Mouse (Mus musculus): ENCODE measurements around the gene Gsta3. TPM values are rescaled to one million over a fixed set of nuclear protein-coding genes. Genes with fewer than 3 reads are reported as not detected.
"Not testable (repeated sequence)": the region's sequence is repeated elsewhere in the genome, so short reads cannot be mapped to it uniquely, and the experiment has no call there.

Gene Gsta3
- 0.14 and 0.32 TPM in 2 replicates for polyA plus RNA-seq (2016; fragmentation: Nextera tagmentation; extraction: Ambion mirVana)

DNA sequence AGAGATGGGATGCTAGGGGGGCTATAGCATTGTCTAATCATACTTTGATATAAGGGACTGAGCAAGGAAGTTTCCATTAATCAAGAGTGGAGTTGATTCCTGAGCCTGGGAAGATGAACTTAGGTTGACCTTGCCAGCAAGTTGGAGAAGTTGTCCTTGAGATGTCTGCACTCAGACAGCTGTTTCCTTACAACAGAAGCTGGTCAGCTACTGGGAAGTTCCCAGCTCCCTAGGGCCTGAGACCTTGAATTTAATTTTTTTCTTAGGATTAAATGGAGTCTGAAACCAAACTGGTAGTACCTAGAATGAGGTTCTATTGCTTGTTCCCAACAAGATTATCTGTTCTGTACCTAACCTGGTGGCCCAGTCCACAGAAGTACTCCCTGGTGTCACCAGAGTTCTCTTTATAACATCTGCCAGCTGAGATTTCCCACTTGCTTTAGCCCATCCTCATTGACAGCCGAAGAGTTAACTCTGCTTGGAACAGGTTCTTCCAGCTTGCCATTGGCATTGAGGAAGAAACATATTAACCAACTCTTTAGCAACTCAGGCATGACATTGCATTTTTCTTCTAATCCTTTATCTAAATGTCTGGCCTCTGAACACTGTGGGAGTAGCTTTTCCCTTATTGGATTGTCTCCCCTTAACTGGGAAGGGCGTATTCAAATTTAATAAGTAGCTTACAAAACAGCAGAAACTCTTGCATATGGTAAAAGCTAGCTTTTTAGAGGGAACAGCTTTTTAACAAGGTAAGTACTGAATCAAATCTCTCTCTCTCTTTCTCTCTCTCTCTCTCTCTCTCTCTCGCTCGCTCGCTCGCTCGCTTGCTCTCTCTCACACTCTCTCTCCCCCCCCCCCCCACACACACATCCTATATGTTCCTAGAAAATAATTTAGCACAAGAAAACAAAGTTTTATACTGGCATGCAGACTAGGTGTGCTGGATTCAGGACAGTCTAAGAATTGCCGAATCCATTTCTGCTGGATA is at the start of gene Gsta3:
Gene Gsta3 (plus strand): TSS at position 679 of the 988 bp plus-strand sequence.
- Histone ChIP-seq H3K27ac (no peak within 1 kb of the TSS), H3K9ac (no peak within 1 kb of the TSS), H3K36me3 (no peaks in the 10 kb centered on the region), H3K4me1 (no peaks in the 10 kb centered on the region), H3K4me2 (replicated peaks) (no peak within 1 kb of the TSS), H3K9me3 (no peaks in the 10 kb centered on the region), H3K4me3 (no peak within 1 kb of the TSS), H3K27me3 (replicated peaks) (no peaks in the 10 kb centered on the region)
- ATAC-seq (ENCODE audit: low FRiP score, low read depth) = no peak
- 88% methylated on average over 8 of the region's 8 CpGs for WGBS

DNA sequence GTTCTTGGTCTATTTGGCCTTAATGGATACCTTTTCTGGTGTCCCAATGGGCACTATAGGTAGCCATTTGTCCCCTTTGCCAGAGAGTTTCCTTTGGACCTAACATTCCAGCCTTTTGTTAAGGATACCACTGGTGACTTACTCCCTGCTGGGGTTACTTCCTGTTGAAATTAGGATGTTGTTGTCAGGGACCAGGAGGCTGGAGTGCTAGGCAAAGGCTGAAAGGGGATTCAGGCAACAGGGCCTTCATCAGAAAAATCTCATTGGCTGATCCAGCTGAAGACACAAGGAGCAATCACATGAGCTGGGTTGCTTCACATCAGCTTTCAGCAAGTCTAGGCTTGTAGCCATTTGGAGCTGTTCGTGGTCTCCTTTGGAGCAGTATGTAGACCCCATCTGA is 34.1 kb upstream of the Gsta3 start:
- H3K4me1 ChIP-seq = no peaks in the 10 kb centered on the region
- no peaks in the 10 kb centered on the region for H3K9me3 ChIP-seq
- ATAC-seq (ENCODE audit: low FRiP score, low read depth) = no peak
- H3K36me3 ChIP-seq = no peaks in the 10 kb centered on the region
- no peak overlapping the region for H3K4me3 ChIP-seq
- 90% methylated on average over 1 of the region's 1 CpGs for WGBS
- H3K4me2 ChIP-seq (replicated peaks) = no peak overlapping the region
- H3K9ac ChIP-seq = no peak overlapping the region
- H3K27ac ChIP-seq = no peak overlapping the region
- H3K27me3 ChIP-seq (replicated peaks) = no peaks in the 10 kb centered on the region

DNA sequence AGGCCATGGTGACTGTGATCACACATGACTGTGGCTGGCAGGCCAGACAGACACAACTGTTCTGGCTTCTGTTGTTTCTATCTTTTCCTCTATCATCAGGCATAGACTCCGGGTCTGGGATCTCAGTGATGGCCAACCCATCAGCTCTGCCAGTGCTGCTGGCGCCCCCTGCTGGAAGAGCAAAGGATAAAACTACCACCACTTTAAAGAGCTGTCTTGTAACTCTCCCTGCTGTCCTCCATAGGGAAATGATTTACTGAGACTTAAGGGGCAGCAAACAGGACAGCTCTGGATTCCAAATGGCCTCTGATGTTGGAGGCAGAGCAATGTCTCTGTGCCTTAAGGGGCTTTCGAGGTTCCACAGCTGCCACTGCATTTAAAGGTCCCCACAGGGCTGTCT is 26.9 kb upstream of the Gsta3 start:
- not testable (repeated sequence) for H3K9me3 ChIP-seq; H3K4me1 ChIP-seq; H3K9ac ChIP-seq; H3K27me3 ChIP-seq (replicated peaks); H3K27ac ChIP-seq; H3K36me3 ChIP-seq; H3K4me3 ChIP-seq; H3K4me2 ChIP-seq (replicated peaks)
- peak; percentile 10; the same call in 1 of the 2 replicates for ATAC-seq (ENCODE audit: low FRiP score, low read depth)
- 26% methylated on average over 3 of the region's 3 CpGs for WGBS

DNA sequence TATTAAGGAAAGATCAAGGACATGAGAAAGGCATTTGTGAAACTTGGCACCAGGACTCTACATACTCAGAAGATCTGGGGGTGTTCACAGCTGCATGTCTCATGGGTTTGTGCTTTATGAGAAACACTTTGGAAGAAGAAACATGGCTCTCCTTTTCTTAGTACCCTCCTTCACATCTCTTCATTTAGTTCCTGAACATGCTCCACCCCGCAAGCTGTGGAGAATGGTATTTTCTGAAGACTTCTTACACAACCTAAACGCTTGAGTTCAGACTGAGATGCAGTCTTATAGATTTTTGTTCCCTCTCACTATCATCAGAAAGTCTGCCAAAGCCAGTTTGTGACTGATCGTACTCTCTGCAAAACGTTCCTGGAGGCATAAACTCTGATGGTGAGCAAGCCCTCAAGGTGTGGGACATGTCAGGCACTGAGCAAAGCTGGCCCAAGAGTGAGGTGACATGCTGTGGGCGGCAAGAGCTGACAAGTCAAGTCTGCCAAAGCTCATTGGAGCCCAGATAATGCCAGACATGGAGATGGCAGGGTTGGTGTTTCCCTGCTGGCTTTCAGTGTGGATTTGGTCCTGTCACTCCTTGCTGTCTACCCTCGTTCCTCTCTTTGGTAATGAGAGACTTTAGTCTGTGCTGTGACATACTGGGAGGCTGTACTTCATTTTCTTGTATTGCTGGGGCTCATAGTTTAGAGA is 26.2 kb upstream of the Gsta3 start:
- not testable (repeated sequence) for H3K9me3 ChIP-seq; H3K4me3 ChIP-seq; H3K27ac ChIP-seq; H3K36me3 ChIP-seq; ATAC-seq (ENCODE audit: low FRiP score, low read depth); H3K27me3 ChIP-seq (replicated peaks); H3K9ac ChIP-seq; H3K4me1 ChIP-seq; H3K4me2 ChIP-seq (replicated peaks)
- WGBS = 82% methylated on average over 6 of the region's 6 CpGs

DNA sequence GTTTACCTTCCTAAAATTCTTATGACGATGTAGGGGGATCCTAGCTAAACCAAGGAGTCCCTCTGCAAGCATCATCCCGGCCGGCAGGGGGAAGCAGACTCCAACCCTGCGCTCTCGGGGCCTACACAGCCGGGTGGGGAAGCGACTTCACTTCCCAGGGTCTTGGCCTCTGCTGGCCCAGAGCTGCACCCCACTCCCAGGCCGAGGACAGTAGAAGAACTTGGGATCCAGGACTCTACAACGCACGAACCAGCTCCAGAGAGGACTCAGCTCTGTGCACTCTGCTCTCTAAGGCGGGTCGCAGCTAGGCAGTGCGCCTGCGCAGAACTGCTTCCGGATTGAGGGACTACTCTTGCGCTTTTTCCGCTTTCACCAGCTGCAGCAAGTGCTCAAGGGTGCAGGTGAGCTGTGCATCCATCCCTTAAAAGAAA is 21.9 kb upstream of the Gsta3 start, which contains the start of gene Tmem14a:
Gene Tmem14a (plus strand): TSS at position 87 of the 431 bp plus-strand sequence.
- Histone ChIP-seq H3K4me1 (peaks cover 5% of the 10 kb centered on the region; the same call in 1 of the 2 replicates), H3K27ac (no peak within 1 kb of the TSS), H3K4me2 (replicated peaks) (peak within 1 kb of the TSS; percentile 69), H3K4me3 (peak within 1 kb of the TSS; percentile 60), H3K27me3 (replicated peaks) (no peaks in the 10 kb centered on the region), H3K9me3 (no peaks in the 10 kb centered on the region), H3K36me3 (no peaks in the 10 kb centered on the region), H3K9ac (peak within 1 kb of the TSS; percentile 73)
- WGBS = under 1% methylated on average over 17 of the region's 17 CpGs
- ATAC-seq (ENCODE audit: low FRiP score, low read depth) = peak; percentile 94

DNA sequence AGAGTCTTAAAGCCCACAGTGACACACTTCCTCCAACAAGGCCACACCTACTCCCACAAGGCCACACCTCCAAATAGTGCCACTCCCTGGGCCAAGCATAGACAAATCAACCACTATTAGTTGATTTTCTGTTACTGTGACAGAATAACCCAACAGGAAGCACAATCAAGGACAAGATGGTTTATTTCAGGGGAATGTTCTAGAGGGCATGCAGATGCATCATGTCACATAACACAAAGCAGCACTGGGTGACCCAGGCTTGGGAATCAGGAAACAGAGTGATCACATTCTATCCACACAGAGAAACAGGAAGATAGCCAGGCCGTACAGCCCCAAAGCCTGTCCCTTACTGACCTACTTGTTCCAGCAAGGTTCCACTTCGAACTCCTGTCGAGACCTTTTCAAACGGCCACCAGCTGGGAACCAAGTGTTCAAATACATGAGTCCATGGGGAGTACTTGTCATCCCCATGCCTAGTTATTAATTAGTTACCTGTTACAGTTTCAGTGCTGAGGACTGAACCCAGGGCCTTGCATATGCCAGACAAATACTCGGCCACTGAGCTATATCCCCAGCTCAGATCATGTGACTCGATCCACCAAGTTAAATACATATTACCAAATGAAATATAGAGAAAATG is 12.5 kb upstream of the Gsta3 start:
- WGBS = 89% methylated on average over 6 of the region's 6 CpGs
- Histone ChIP-seq H3K27me3 (replicated peaks) (no peaks in the 10 kb centered on the region), H3K36me3 (no peaks in the 10 kb centered on the region), H3K27ac (no peak overlapping the region), H3K9me3 (no peaks in the 10 kb centered on the region), H3K9ac (no peak overlapping the region), H3K4me1 (no peaks in the 10 kb centered on the region), H3K4me2 (replicated peaks) (no peak overlapping the region), H3K4me3 (no peak overlapping the region)
- ATAC-seq (ENCODE audit: low FRiP score, low read depth) = no peak

DNA sequence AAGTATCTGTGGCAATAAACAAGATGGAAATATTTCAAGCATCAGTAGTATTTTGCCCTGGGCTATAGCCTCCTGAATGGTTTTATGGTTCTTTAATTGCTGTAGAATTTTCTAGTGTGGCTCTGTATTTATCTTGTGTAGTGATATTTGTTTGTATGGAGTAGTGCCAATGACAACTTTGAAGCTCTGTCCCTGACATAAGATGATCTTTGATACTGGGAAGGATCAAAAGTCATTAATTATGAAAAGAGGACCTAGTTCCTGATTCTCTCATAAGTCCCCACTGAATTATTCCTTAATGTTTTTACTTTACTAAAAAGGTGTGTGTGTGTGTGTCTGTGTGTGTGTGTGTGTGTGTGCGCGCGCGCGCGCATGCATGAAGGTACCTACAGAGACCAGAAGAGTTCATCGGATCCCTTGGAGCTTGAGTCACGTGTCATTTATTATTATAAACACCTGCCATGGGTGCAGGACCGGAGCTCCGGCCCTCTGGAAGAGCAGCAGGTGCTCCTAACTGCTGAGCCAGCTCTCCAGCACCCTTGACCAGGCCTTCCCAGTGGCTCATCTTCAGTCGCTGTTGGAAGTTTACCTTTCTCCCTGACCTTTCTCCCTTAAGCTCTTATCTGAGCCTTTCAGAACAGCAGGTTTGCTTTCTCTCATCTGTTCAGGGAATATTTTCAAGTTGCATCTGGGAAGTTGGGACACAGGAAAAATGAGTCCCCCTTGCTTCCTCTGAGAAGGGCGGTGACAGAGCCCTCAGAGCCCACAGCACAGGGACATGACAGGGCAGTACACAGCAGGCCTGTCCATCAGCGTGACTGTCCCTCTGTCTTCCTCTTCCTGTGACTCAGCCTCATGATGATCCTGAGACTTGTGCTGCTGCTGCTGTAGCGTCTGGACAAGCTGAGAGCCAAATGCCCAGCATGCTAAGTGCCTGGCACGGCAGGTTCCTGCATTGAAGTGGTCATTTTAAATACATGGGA is 11.4 kb upstream of the Gsta3 start:
- not testable (repeated sequence) for H3K9ac ChIP-seq; H3K4me3 ChIP-seq; H3K4me2 ChIP-seq (replicated peaks); H3K27me3 ChIP-seq (replicated peaks); H3K4me1 ChIP-seq; H3K9me3 ChIP-seq; H3K27ac ChIP-seq; ATAC-seq (ENCODE audit: low FRiP score, low read depth); H3K36me3 ChIP-seq
- WGBS = 81% methylated on average over 15 of the region's 15 CpGs

DNA sequence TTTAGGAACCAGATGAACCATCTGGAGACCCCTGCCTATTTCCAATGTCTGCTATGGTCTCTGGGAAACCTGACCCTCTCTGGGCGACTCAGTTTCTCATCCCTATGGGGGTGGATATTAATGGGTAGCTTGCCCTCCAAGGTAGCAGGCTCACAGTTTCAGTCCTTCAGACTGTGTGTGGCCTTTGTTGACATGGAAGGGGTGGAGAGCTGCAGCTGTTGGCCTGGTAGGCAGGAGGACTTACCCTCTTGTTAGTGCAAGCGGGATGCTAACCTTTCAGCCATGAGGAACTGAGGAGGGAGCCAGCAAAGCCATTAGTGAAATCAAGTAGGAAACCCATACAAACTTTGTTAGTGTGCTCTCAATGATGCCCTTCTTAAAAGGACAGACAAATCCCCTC is 10.0 kb upstream of the Gsta3 start:
- no peaks in the 10 kb centered on the region for H3K4me1 ChIP-seq
- H3K27me3 ChIP-seq (replicated peaks) = no peaks in the 10 kb centered on the region
- no peak overlapping the region for H3K4me3 ChIP-seq
- no peaks in the 10 kb centered on the region for H3K36me3 ChIP-seq
- H3K4me2 ChIP-seq (replicated peaks) = no peak overlapping the region
- no peak overlapping the region for H3K27ac ChIP-seq
- ATAC-seq (ENCODE audit: low FRiP score, low read depth) = no peak
- no peaks in the 10 kb centered on the region for H3K9me3 ChIP-seq
- WGBS = 82% methylated on average over 2 of the region's 2 CpGs
- H3K9ac ChIP-seq = no peak overlapping the region

DNA sequence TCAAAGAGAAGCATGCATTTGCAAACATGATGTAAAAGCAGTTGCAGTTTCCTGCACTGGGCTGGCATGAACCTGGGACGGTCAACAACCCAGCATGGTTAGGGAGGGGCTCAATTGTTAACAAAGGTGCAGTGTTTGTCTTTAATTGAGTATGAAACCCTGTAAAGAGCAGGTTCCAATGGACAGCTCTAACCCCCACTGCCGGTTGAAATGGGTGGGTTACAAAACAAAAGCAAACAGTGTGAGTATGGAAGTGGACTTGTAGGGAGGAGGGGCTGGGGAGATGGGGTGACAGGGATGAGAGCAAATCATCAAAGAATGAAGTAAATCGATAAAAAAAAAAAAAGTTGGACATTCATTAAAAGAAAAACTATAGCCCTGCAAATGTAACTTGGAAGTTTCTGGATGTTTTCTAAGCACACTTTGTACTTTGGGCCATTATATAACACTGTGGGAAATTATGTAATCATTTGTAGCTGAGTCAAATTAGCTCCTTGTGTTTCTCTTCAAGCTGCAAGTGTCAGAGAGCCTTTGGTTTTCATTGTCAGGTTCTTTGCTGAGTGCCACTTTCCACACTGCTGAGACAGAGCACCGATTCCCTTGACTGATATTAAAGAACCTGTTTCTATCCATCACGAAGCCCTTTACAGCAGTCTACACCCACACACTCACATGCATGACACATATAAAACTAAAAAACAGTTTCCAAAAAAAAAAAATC is 8.5 kb upstream of the Gsta3 start:
- H3K4me3 ChIP-seq = no peak overlapping the region
- no peaks in the 10 kb centered on the region for H3K9me3 ChIP-seq
- no peaks in the 10 kb centered on the region for H3K36me3 ChIP-seq
- H3K27me3 ChIP-seq (replicated peaks) = no peaks in the 10 kb centered on the region
- H3K4me2 ChIP-seq (replicated peaks) = no peak overlapping the region
- no peak overlapping the region for H3K9ac ChIP-seq
- no peak overlapping the region for H3K27ac ChIP-seq
- ATAC-seq (ENCODE audit: low FRiP score, low read depth) = no peak
- WGBS = 59% methylated on average over 5 of the region's 5 CpGs
- no peaks in the 10 kb centered on the region for H3K4me1 ChIP-seq

DNA sequence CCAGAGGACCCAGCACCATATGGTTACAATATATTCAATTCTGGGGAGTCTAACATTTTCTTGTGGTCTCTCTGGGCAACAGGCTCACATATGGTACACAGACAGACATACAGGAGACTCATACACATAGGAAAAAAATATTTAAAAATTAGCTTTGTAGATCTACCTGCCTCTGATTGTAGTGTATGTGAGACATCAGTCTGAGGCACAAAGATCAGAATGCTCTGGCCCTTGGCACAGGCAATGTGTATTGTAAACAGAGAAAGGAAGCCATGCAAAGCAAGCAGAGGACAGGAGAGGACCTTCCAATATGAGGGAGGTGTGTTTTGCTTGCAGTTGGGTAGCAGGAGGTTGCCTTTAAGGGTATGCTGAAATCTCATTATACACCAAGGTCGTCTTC is 7.9 kb upstream of the Gsta3 start:
- H3K4me1 ChIP-seq = no peaks in the 10 kb centered on the region
- WGBS = 93% methylated on average over 1 of the region's 1 CpGs
- H3K4me2 ChIP-seq (replicated peaks) = no peak overlapping the region
- H3K4me3 ChIP-seq = no peak overlapping the region
- no peaks in the 10 kb centered on the region for H3K27me3 ChIP-seq (replicated peaks)
- no peak for ATAC-seq (ENCODE audit: low FRiP score, low read depth)
- no peak overlapping the region for H3K9ac ChIP-seq
- no peak overlapping the region for H3K27ac ChIP-seq
- no peaks in the 10 kb centered on the region for H3K36me3 ChIP-seq
- no peaks in the 10 kb centered on the region for H3K9me3 ChIP-seq

DNA sequence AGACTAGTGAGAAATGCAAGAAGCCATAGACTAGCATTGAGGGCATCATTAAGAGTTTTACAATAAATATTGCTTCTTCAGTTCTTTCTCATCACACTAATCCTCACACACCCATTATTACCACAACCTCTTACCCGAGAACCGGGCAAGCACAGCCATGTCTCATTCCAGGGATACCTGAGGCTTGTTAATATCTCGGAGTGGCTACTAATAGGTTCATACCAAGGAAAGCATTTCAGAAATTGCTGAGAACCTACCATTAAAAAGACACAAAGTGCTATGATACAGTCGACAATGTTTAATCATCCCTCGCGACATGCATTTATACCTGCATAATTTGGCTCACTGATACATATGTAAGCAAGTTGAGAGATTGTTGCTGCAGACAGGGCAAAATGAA is 5.0 kb upstream of the Gsta3 start:
- Histone ChIP-seq H3K4me2 (replicated peaks) (no peak overlapping the region), H3K9ac (no peak overlapping the region), H3K4me3 (no peak overlapping the region), H3K27ac (no peak overlapping the region), H3K9me3 (no peaks in the 10 kb centered on the region), H3K4me1 (no peaks in the 10 kb centered on the region), H3K36me3 (no peaks in the 10 kb centered on the region), H3K27me3 (replicated peaks) (no peaks in the 10 kb centered on the region)
- ATAC-seq (ENCODE audit: low FRiP score, low read depth) = no peak
- 92% methylated on average over 6 of the region's 6 CpGs for WGBS
